Mouse (Mus musculus) MN1 (cell line): ENCODE results near the gene Cyb561d2.

Experiments
- DNase-seq: peaks from one replicate; pipeline ENCODE4 v3.0.0-alpha.2; 2016; ENCODE audit warnings: low spot score

Cyb561d2 gene

GRCm38 (mm10) chr9:107571534-107572326, 29.7 kb upstream of the Cyb561d2 start:
- DNase-seq: no peak

- DNase-seq: no peak
Measured at GRCm38 (mm10) chr9:107570845-107571244, 28.9 kb upstream of the Cyb561d2 start.

GRCm38 (mm10) chr9:107570016-107570415, 28.0 kb upstream of the Cyb561d2 start:
- DNase-seq: no peak

DNA sequence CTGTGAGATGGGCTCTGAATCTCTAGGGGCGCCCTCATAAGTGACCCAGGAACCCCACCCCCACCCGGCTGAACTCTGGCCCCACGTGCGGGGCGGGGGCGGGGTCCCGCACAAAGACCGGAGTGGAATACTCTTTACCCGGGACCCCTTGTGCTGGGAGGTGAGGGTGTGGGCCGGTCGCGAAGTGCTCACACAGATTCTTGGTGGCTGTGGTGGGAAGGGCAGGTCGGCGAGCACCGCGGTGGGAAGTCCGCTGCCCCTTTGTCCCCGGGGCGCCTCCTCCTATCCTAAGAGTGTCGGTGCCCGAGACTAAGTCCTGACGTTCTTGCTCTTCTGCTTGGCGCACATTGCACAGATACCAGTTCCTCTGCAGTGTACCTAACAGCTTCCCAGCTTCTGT, 27.3 kb upstream of the Cyb561d2 start:
- DNase-seq: peak; percentile 46

GRCm38 (mm10) chr9:107568331-107569261, 26.6 kb upstream of the Cyb561d2 start:
- DNase-seq: peak; percentile 90

DNA sequence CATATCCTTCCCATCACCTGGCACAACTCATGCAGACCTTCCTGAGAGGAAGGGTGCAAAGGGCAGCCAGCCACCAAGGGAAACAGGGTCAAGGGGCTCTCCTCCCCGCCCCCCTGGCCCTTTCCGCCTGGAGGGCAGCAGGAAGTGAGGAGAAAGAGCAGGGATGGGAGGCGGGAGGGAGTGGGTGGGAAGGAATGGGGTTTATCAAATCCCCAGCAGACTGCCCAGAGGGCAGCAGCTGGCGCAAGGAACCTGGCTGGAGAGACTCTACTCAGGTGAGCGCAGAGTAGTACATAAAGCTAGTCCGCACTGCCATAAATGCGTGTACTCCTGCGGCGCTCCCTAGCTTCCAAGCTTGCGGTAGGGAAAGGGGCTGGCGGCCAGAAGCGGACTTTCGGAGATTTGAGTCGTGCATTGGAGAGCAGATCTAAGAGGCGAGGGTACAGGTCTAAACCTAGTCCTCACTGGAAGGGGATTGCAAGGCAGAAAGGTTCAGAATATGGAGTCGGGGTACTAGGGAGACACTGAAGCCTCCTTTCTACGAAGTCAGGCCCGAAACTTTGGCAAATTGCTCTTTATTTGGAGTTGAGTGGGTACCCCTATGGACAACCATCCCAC, 25.8 kb upstream of the Cyb561d2 start, which contains the start of gene Hyal2:
Gene Hyal2 (plus strand): TSS at position 244 of the 618 bp plus-strand sequence.
- no peak for DNase-seq

GRCm38 (mm10) chr9:107566855-107567254, 24.9 kb upstream of the Cyb561d2 start:
- DNase-seq: no peak

DNA sequence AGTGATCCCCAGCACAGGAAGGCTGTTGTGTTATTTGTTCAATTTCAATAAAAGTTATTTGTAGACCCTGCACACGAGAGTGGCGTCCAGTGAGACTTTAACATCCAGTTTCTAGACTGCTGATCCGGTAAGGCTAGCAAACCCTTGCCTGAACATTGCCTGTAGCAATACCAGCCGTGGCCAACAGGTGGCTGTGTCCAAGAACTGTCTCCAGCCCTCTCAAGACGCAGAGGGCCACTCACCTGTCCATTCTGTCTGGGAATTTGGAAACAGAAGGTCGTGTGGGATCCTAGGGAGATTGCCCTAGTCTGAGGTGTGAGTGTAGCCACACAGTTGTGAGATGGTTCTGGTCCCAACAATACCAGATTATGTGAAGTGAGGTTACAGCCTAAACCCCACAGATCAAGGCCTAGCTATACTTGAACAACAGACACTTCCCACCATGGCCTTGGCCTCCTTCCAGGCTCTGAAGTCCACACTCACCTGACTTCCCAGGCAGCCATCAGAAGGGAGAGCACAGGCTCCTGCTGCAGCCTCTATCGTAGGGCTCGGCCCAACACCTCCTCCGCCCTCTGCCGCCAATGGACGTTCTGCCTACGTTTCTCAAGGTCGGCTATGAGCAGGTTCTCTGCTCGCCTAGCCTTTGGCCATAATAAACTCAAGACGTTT, 24.2 kb upstream of the Cyb561d2 start:
- peak; percentile 78 for DNase-seq

DNA sequence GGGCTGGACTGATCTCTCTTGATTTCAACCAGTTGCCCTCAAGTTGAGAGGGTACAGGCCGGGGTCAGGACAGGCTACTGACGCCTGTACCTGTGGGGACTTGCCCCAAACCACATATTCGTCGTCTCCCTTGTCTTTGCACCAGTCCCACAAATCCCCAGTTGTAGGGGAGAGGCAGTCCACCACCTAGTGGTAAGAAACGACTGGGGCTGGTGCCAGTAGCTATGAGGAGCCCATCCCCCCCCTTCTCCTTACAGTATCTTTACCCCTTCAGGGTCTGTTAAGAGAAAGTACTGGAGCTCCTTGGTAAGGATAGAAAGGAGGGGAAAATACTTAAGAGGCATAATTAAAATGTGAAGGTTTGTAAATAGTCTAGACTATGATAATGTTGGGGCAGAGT, 23.6 kb upstream of the Cyb561d2 start:
- peak; percentile 34 for DNase-seq

GRCm38 (mm10) chr9:107563029-107563581, 21.1 kb upstream of the Cyb561d2 start, which contains the start of gene Tusc2:
TSS of gene Tusc2 (plus strand) at chr9:107563255.
- peak; percentile 96 for DNase-seq

- no peak for DNase-seq
Measured at GRCm38 (mm10) chr9:107556346-107556745, 14.4 kb upstream of the Cyb561d2 start.

- no peak for DNase-seq
Measured at GRCm38 (mm10) chr9:107555701-107556100, 13.7 kb upstream of the Cyb561d2 start.

- DNase-seq: peak; percentile 64
Measured at GRCm38 (mm10) chr9:107555031-107555457, 13.1 kb upstream of the Cyb561d2 start.

DNA sequence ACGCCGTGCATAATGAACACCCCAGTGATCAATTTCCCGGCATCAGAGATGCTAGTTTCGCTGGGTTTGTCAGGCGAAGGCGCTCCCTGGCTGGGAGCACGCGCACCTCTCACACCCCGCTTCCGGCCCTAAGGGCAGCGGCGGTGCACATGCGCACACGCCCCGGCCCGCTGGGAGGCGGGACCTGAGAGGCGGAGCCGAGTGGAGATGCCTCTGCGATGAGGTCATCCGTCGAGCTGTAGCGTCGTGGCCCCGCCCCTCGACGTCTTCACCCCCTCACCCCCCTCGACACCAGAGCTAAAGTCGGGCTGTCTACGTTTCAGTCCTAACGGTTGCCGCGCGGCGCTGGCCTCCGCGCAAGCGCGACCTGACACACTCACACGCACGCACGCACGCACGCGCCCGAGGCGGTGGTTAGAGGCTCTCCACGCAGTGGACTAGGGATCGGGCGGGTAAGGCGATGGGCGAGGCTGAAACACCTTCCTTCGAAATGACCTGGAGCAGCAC, 12.4 kb upstream of the Cyb561d2 start:
- peak; percentile 98 for DNase-seq

DNA sequence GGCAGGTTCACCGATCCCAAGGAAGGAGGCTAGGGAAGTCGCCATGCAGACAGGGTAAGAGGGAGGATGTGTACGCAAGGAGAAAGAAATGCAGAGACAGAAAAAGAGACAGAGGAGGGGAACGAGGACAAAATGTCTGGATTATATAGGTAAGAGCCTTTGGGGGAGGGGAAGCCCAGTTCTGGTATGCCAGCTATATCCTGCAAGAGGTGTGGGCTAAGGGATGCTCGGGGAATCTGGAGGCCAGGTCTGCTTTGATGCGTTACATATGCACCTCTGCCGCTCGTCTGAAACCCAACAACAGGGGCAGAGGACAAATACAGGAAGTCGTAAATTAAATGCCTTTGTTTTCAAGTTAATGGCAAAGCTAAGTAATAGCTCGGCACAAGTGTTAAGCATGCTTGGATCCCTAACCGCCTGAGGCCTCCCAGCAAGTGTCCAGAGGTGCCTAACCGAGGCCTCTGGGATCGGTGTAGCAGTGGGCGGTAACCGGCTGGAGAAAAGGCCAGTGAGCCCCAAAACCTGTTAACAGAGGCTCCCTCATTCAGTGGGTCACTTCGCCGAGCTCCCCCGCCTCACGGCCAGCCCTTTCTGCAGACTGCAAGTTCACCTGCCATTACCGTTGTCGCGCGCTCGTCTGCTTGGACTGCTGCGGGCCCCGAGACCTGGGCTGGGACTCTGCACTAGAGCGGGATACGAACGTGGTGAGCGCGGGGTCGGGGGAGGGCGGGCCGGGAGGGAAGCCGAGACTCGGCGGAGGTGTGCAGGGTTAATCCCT, 11.7 kb upstream of the Cyb561d2 start:
- peak; percentile 37 for DNase-seq

- no peak for DNase-seq
Measured at GRCm38 (mm10) chr9:107552690-107553393, 10.8 kb upstream of the Cyb561d2 start.

DNA sequence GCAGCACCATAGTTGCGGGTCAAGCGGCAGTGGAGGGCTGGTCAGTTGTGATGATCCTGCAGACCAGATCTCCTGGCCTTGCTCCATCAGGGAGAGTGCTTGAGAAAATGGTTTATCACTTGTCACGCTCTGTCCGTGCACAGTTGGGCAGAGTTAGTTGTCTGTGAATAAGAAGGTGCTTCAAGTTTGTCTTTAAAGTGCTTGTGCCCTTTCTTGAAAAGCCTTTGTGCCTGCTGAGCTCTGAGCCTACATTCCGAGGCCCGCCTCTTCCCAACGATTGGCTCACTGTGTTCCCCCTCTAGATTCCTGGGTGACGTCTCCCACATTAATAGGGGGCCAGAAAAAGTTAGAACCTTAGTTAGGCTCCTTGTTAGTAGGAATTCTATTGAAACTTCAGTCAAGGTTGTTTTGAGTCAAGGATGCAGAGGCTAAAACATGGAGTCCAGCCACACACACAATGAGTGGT, 9.9 kb upstream of the Cyb561d2 start:
- DNase-seq: no peak

DNA sequence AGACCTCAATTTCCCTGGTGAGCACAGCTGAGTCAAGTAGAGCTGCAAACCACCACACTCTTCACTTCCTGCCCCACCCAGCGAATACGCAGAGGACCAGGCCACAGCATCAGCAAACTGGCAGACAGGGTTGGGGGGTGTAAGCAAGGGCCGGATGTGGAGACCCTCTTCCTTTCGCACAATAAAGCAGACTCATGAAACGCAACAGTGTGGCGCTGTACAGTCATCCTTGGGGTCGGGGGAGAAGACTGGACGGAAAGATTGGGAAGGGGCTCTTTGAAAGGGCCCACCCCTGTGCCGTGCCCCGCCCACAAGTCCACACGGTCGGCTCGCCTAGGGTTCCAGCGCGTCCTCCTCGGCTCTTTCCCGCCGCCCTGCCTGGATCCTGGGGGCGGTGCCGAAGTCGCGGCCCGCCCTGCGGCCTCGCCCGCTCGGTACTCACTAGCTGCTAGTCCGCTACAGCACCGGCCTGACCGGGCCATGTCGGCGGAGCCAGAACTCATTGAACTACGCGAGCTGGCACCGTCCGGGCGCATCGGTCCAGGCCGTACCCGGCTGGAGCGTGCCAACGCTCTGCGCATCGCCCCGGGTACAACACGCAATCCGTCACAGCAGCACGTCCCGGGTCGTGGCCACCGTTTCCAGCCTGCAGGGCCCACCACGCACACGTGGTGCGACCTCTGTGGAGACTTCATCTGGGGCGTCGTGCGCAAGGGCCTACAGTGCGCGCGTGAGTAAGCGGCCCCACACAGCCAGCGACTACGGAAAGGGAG, 9.3 kb upstream of the Cyb561d2 start, which contains the start of gene Rassf1:
Gene Rassf1 (plus strand): TSS at position 439 of the 773 bp plus-strand sequence.
- peak; percentile 40 for DNase-seq
